Mouse (Mus musculus) limb, embryonic 11.5 days (tissue): ENCODE measurements around the gene Emp2. TPM values are rescaled to one million over a fixed set of nuclear protein-coding genes. Genes with fewer than 3 reads are reported as not detected.
"Not testable (repeated sequence)": the region's sequence is repeated elsewhere in the genome, so short reads cannot be mapped to it uniquely, and the experiment has no call there.

Source experiments
- ATAC-seq: fragments of 200-750 bp; cut with Nextera tagmentation; 2 replicates; pipeline ENCODE4 v1.8.0; 2017; ENCODE audit warnings: low read depth; ENCODE audit not compliant: insufficient number of reproducible peaks, low FRiP score, low TSS enrichment
- DNase-seq: peaks from one replicate; pipeline ENCODE4 v3.0.0-alpha.2; 2015; ENCODE audit warnings: low spot score
- H3K27ac ChIP-seq: fragments of 300-500 bp; sonication (generic); replicated peaks from 2 replicates; pipeline ENCODE4 v1.5.1; 2014; ENCODE audit warnings: low read depth, mild to moderate bottlenecking, low read length
- H3K27me3 ChIP-seq: fragments of 300-500 bp; sonication (generic); 2 replicates; pipeline ENCODE4 v1.6.1; 2014; ENCODE audit warnings: mild to moderate bottlenecking, low read length, mixed read lengths; ENCODE audit not compliant: control insufficient read depth, insufficient read depth
- H3K36me3 ChIP-seq: fragments of 300-500 bp; sonication (generic); 2 replicates; pipeline ENCODE4 v1.6.1; 2014; ENCODE audit warnings: mild to moderate bottlenecking, low read length, moderate library complexity, mixed read lengths; ENCODE audit not compliant: control insufficient read depth, insufficient read depth
- H3K4me1 ChIP-seq: fragments of 300-500 bp; sonication (generic); 2 replicates; pipeline ENCODE4 v1.6.1; 2014; ENCODE audit warnings: low read length, mixed read lengths; ENCODE audit not compliant: control insufficient read depth, insufficient read depth
- H3K4me2 ChIP-seq: fragments of 300-500 bp; sonication (generic); 2 replicates; pipeline ENCODE4 v1.6.1; 2014; ENCODE audit warnings: low read depth, mild to moderate bottlenecking, moderate library complexity; ENCODE audit not compliant: severe bottlenecking
- H3K4me3 ChIP-seq: fragments of 300-500 bp; sonication (generic); 2 replicates; pipeline ENCODE4 v1.5.1; 2014; ENCODE audit warnings: low read depth, low read length
- H3K9ac ChIP-seq: fragments of 300-500 bp; sonication (generic); 2 replicates; pipeline ENCODE4 v1.6.1; 2014; ENCODE audit warnings: mild to moderate bottlenecking, low read length
- H3K9me3 ChIP-seq: fragments of 300-500 bp; sonication (generic); 2 replicates; pipeline ENCODE4 v1.6.1; 2016; ENCODE audit warnings: low read length; ENCODE audit not compliant: control insufficient read depth
- WGBS: fragments of 180-500 bp; shearing (Covaris S2); extraction: QIAGEN DNeasy Blood & Tissue Kit; methylation state at CpG from one replicate; pipeline ENCODE4 v1.1.7; 2014; 5-methylcytosine and 5-hydroxymethylcytosine counted together
- polyA plus RNA-seq: library from polyadenylated mRNA; unstranded; fragments of >200 nt; fragmentation: Nextera tagmentation; extraction: Ambion mirVana; gene quantifications from 2 replicates; pipeline ENCODE4 v1.2.1, GENCODE M21; 2014

Emp2 gene
- polyA plus RNA-seq, 1 experiment from 2014 or later = 8.4 TPM

DNA sequence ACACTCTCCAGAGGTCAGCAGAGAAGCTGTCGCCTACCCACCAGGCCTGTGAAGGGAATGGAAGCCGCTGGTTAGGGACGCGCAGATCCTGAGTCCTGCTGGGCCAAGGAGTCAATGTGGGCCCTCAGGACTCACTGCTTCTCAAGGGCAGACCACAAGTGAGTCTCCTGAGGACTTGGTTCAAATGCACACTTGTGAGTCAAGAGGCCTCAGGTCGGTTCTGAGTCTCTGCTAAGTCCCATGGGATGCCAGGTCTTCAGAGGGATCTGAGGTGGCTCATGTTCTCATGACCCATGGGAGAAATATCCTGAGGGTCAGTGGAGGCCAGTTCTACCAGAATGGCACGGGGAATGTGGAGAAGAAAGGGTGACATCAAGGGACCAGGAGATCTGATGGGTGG, 25.7 kb downstream of the Emp2 start:
- 82% methylated on average over 6 of the region's 6 CpGs for WGBS
- H3K4me2 ChIP-seq = no peak overlapping the region
- no peak for ATAC-seq
- H3K36me3 ChIP-seq = no peaks in the 10 kb centered on the region
- no peak overlapping the region for H3K9ac ChIP-seq
- DNase-seq = no peak
- H3K9me3 ChIP-seq = no peaks in the 10 kb centered on the region
- no peaks in the 10 kb centered on the region for H3K27me3 ChIP-seq
- no peak overlapping the region for H3K27ac ChIP-seq
- H3K4me3 ChIP-seq = no peak overlapping the region
- peaks cover 13% of the 10 kb centered on the region for H3K4me1 ChIP-seq

- ATAC-seq (no peak), DNase-seq (no peak)
- Histone ChIP-seq H3K9ac (no peak overlapping the region), H3K36me3 (no peaks in the 10 kb centered on the region), H3K27ac (no peak overlapping the region), H3K4me1 (peaks cover 13% of the 10 kb centered on the region), H3K9me3 (no peaks in the 10 kb centered on the region), H3K4me3 (no peak overlapping the region), H3K27me3 (no peaks in the 10 kb centered on the region), H3K4me2 (no peak overlapping the region)
- WGBS = 77% methylated on average over 9 of the region's 9 CpGs
These were observed 27.1 kb downstream of the Emp2 start for GRCm38 (mm10) chr16:10286513-10287268.

DNA sequence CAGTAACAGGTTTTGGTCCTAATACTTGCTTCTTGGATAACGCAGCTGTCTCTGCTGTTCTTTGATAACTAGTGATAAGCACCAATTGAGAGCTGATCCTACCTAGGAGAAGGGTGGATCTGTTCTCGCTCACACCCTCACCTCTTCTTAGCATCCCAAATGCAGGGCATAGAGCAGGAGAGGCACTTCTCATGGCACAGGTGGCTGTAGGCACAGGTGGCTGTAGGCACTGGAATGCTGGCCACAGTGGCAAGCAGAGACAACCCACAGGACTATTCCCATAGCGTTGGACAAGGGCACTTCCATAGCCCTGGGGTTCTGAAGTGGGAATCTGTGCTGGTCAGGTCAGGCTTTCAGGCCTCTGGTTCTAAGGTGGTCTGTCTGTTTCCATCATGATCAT, 31.9 kb downstream of the Emp2 start:
- no peak overlapping the region for H3K9ac ChIP-seq
- no peaks in the 10 kb centered on the region for H3K9me3 ChIP-seq
- no peaks in the 10 kb centered on the region for H3K27me3 ChIP-seq
- no peaks in the 10 kb centered on the region for H3K36me3 ChIP-seq
- WGBS = 79% methylated on average over 3 of the region's 3 CpGs
- DNase-seq (no peak), ATAC-seq (no peak)
- peaks cover 13% of the 10 kb centered on the region for H3K4me1 ChIP-seq
- H3K27ac ChIP-seq = no peak overlapping the region
- no peak overlapping the region for H3K4me2 ChIP-seq
- no peak overlapping the region for H3K4me3 ChIP-seq

DNA sequence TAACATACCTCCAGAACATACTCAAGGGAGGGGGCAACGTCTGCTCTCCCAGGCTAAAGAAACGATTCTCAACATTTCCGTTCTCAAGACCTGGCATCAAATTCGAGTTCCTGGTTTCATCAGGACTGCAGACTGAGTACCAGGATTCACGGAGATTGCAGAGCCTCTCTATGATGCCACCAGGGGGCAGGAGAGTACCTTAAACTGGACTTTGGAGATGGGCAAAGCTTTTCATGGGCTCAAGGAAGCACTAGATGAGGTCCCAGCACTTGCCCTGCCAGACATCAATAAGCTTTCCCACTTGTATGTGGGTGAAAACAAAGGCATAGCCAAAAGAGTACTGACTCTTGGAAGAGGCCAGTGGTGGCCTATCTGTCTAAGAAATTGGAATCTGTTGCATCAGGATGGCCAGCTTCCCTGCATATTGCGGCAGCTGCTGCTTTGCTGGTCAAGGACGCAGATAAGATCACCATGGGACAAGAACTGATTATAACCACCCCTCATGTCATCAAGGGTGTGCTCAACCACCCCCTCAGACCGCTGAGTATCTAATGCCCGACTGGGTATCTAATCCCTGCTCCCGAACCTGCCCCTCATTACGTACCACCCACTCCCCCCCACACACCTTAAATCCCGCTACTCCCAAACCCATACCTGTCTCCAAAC, 33.3 kb downstream of the Emp2 start:
- H3K4me3 ChIP-seq = no peak overlapping the region
- H3K9ac ChIP-seq = no peak overlapping the region
- H3K27ac ChIP-seq = no peak overlapping the region
- H3K27me3 ChIP-seq = no peaks in the 10 kb centered on the region
- no peaks in the 10 kb centered on the region for H3K36me3 ChIP-seq
- ATAC-seq (0 out of 2 replicates have a peak, but pooled peaks have one; percentile 21), DNase-seq (peak; percentile 87)
- H3K4me2 ChIP-seq = no peak overlapping the region
- no peaks in the 10 kb centered on the region for H3K9me3 ChIP-seq
- WGBS = 49% methylated on average over 12 of the region's 12 CpGs
- peaks cover 3% of the 10 kb centered on the region; the same call in 1 of the 2 replicates for H3K4me1 ChIP-seq

DNA sequence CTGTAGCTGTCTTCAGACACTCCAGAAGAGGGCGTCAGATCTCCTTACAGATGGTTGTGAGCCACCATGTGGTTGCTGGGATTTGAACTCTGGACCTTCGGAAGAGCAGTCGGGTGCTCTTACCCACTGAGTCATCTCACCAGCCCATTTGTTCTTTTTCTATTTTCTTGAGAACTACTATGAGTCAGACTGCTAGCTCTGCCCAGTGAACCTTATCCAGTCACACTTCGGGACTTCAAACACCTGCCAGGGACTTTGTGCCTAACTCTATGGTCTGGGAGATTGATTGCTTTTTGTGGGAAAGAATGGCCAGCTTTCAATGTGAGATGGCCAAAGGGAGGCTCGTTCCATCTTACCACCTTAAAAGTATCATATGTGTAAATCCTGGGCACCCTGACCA, 37.0 kb downstream of the Emp2 start:
- 84% methylated on average over 5 of the region's 5 CpGs for WGBS
- not testable (repeated sequence) for H3K36me3 ChIP-seq, H3K4me3 ChIP-seq, H3K4me1 ChIP-seq, ATAC-seq, H3K27ac ChIP-seq, DNase-seq, H3K9me3 ChIP-seq, H3K4me2 ChIP-seq, H3K27me3 ChIP-seq, H3K9ac ChIP-seq

DNA sequence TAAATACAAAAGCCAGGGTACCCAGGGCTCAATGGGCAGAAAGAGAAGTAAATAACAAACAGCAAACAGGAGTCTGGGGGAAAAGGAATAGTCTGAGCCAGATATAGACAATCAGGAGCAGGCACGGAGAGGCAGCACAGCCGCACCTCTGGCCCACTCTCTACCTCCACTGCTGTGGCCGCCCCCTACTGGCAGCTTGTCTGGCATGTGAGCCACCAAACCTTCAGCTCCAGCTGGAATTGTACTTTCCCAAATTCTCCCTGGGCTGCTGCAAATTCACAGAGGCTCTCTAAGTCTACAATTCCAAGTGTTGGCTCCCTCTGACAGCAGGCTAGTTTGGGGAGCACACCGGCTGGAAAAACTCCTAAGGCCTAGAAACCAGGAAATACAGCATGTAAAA, 39.3 kb downstream of the Emp2 start:
- no peaks in the 10 kb centered on the region for H3K27me3 ChIP-seq
- no peaks in the 10 kb centered on the region for H3K36me3 ChIP-seq
- 70% methylated on average over 4 of the region's 4 CpGs for WGBS
- DNase-seq (no peak), ATAC-seq (no peak)
- H3K9ac ChIP-seq = no peak overlapping the region
- no peak overlapping the region for H3K4me2 ChIP-seq
- no peak overlapping the region for H3K27ac ChIP-seq
- no peaks in the 10 kb centered on the region; the same call in 1 of the 2 replicates for H3K9me3 ChIP-seq
- H3K4me3 ChIP-seq = no peak overlapping the region
- no peaks in the 10 kb centered on the region for H3K4me1 ChIP-seq

GRCm38 (mm10) chr16:10272256-10272655, 41.5 kb downstream of the Emp2 start:
- ATAC-seq (no peak), DNase-seq (peak; percentile 74)
- H3K27me3 ChIP-seq = no peaks in the 10 kb centered on the region
- no peaks in the 10 kb centered on the region; the same call in 1 of the 2 replicates for H3K9me3 ChIP-seq
- no peak overlapping the region for H3K4me2 ChIP-seq
- H3K27ac ChIP-seq = no peak overlapping the region
- WGBS = 35% methylated on average over 3 of the region's 3 CpGs
- no peak overlapping the region for H3K4me3 ChIP-seq
- no peak overlapping the region for H3K9ac ChIP-seq
- no peaks in the 10 kb centered on the region for H3K4me1 ChIP-seq
- no peaks in the 10 kb centered on the region for H3K36me3 ChIP-seq

DNA sequence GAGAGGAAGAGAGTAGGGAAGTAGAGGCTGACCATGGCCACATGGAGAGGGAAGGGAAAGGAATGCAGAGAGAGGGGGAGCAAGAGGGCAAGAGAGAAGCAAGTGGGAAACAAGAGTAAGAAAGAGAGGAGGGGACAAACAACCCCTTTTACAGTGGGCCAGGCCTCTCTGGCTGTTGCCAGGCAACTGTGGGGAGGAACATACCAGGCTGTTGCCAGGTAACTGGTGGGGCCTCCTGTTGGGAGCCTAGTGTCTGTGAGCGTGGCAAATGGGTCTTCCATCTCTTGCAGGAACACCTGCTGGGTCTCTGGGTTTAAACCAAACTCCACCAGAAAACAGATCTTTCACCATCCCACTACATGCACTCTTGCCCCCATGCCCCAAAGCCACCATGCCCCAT, 59.8 kb downstream of the Emp2 start:
- WGBS = 56% methylated on average over 1 of the region's 1 CpGs
- no peak for DNase-seq
- H3K27me3 ChIP-seq = no peaks in the 10 kb centered on the region

More for the DNA sequence above, 59.8 kb downstream of the Emp2 start:
- no peak overlapping the region for H3K9ac ChIP-seq
- H3K9me3 ChIP-seq = no peaks in the 10 kb centered on the region
- H3K27ac ChIP-seq = no peak overlapping the region
- H3K4me3 ChIP-seq = no peak overlapping the region
- no peaks in the 10 kb centered on the region for H3K4me1 ChIP-seq
- no peak overlapping the region for H3K4me2 ChIP-seq
- H3K36me3 ChIP-seq = no peaks in the 10 kb centered on the region
- ATAC-seq = no peak
